In genomic region chr12:108002436-108003189, GRCm38 (mm10) we compare ENCODE assay signal across 9 mouse cellular contexts. TPM values are rescaled to one million over a fixed set of nuclear protein-coding genes. Genes with fewer than 3 reads are reported as not detected.
DNase-seq lines count a peak whose midpoint lies in the region; ATAC-seq and TF ChIP-seq lines count a peak whose summit lies in the region.
"Had no signal": no experiment of that assay in that cellular context is flagged by ENCODE, and none has a peak within 500 bp of the region (broad histone marks: within the 10 kb centered on the region; RNA-seq: fewer than 3 reads in every experiment).

No protein-coding gene starts in this region.

- H3K4me3 ChIP-seq in heart, embryonic 11.5 days (ENCODE audit: low read depth, low read length) = peak overlapping the region; percentile 80
- H3K4me3 ChIP-seq in ES-E14 (ENCODE audit: insufficient read depth in 1 of 2, low read depth in 1 of 2, low read length in 2 of 2, poor library complexity in 1 of 2, severe bottlenecking in 1 of 2) = peak overlapping the region; percentile 67 to 78
- H3K4me3 ChIP-seq in forebrain, embryonic 16.5 days (replicated peaks; ENCODE audit: low read length) = peak overlapping the region; percentile 81
- peak overlapping the region; percentile 46 for H3K4me3 ChIP-seq in liver, embryonic 16.5 days (ENCODE audit: low read depth, low read length)

- intact Hi-C loops in heart, postnatal 25 days (cut with DNase I) = no loop called here

- H3K36me3 ChIP-seq in heart, embryonic 11.5 days (ENCODE audit: control insufficient read depth, insufficient read depth, low read length) = no peaks in the 10 kb centered on the region
- H3K36me3 ChIP-seq in ES-E14 (ENCODE audit: control insufficient read depth, insufficient read depth, low read length, poor library complexity, severe bottlenecking) = no peaks in the 10 kb centered on the region
- H3K36me3 ChIP-seq in forebrain, embryonic 16.5 days (ENCODE audit: control insufficient read depth, insufficient read depth) = no peaks in the 10 kb centered on the region
- no peaks in the 10 kb centered on the region for H3K36me3 ChIP-seq in liver, embryonic 16.5 days (ENCODE audit: control insufficient read depth, insufficient read depth)

- in situ Hi-C loops in ES-E14 (cut with MboI; ENCODE audit: low sequenced_read_pairs in 2 of 2, unreplicated experiment in 2 of 2) = no loop called here

- H3K4me1 ChIP-seq in heart, embryonic 11.5 days (ENCODE audit: control insufficient read depth, insufficient read depth, low read length) = peaks cover 8% of the 10 kb centered on the region
- 0 out of 4 replicates have a peak, but pooled peaks cover 0 to 2% of the 10 kb centered on the region in 2 experiments for H3K4me1 ChIP-seq in ES-E14 (ENCODE audit: control insufficient read depth in 2 of 2, insufficient read depth in 2 of 2, low read length in 2 of 2, poor library complexity in 1 of 2)
- H3K4me1 ChIP-seq in forebrain, embryonic 16.5 days (replicated peaks; ENCODE audit: control insufficient read depth, insufficient read depth, low read length) = peaks cover 42% of the 10 kb centered on the region
- H3K4me1 ChIP-seq in liver, embryonic 16.5 days (ENCODE audit: control insufficient read depth, low read depth, low read length) = no peaks in the 10 kb centered on the region; the same call in none of the 2 replicates

- no peaks in the 10 kb centered on the region for H3K9me3 ChIP-seq in heart, embryonic 11.5 days (replicated peaks; ENCODE audit: control insufficient read depth, low read length)
- H3K9me3 ChIP-seq in ES-E14 (ENCODE audit: control insufficient read depth, insufficient read depth, low read depth, low read length) = no peaks in the 10 kb centered on the region
- H3K9me3 ChIP-seq in forebrain, embryonic 16.5 days (ENCODE audit: control insufficient read depth, low read length) = no peaks in the 10 kb centered on the region
- no peaks in the 10 kb centered on the region for H3K9me3 ChIP-seq in liver, embryonic 16.5 days (replicated peaks; ENCODE audit: control insufficient read depth, low read length)

- H3K27me3 ChIP-seq in heart, embryonic 11.5 days (ENCODE audit: control insufficient read depth, insufficient read depth, low read length) = peaks cover 51% of the 10 kb centered on the region
- H3K27me3 ChIP-seq in forebrain, embryonic 16.5 days (replicated peaks; ENCODE audit: control insufficient read depth, insufficient read depth, low read length) = no peaks in the 10 kb centered on the region
- H3K27me3 ChIP-seq in liver, embryonic 16.5 days (ENCODE audit: control insufficient read depth, insufficient read depth, low read depth, low read length) = peaks cover 88% of the 10 kb centered on the region

- H3K27ac ChIP-seq in heart, embryonic 11.5 days (ENCODE audit: low read depth, low read length) = no peak overlapping the region
- no peak overlapping the region for H3K27ac ChIP-seq in ES-E14 (ENCODE audit: insufficient read depth, low read depth, low read length, poor library complexity, severe bottlenecking)
- peak overlapping the region; percentile 100 for H3K27ac ChIP-seq in forebrain, embryonic 16.5 days (ENCODE audit: low read length)
- no peak overlapping the region for H3K27ac ChIP-seq in liver, embryonic 16.5 days (ENCODE audit: low read length)

- peak overlapping the region; percentile 78 for H3K9ac ChIP-seq in heart, embryonic 11.5 days (ENCODE audit: low read depth, low read length)
- peak overlapping the region; percentile 59 for H3K9ac ChIP-seq in ES-E14 (ENCODE audit: insufficient read depth, low read depth, low read length, poor library complexity, severe bottlenecking)
- peak overlapping the region; percentile 100 for H3K9ac ChIP-seq in forebrain, embryonic 16.5 days (replicated peaks; ENCODE audit: low read depth, low read length)
- no peak overlapping the region for H3K9ac ChIP-seq in liver, embryonic 16.5 days (ENCODE audit: low read depth, low read length)

- no peak for ATAC-seq in heart, embryonic 11.5 days (replicated peaks; ENCODE audit: insufficient number of reproducible peaks, low FRiP score, low TSS enrichment)
- ATAC-seq in forebrain, embryonic 16.5 days = no peak
- no peak for ATAC-seq in liver, embryonic 16.5 days (ENCODE audit: low read depth)

- DNase-seq in heart, postnatal 25 days (ENCODE audit: low spot score) = no peak
- no peak for DNase-seq in ES-E14 (ENCODE audit: low read depth, low spot score)
- peak; percentile 60 for DNase-seq in thymus, postnatal 0 days (ENCODE audit: low spot score)
- no peak for DNase-seq in left cerebral cortex, adult 18-20 months (ENCODE audit: low spot score in 2 of 2)
- DNase-seq in cerebellum, postnatal 36 days = no peak

- H3K4me2 ChIP-seq in heart, embryonic 11.5 days = peak overlapping the region; percentile 98
- peak overlapping the region; percentile 72 for H3K4me2 ChIP-seq in forebrain, embryonic 16.5 days (ENCODE audit: low read length)
- H3K4me2 ChIP-seq in liver, embryonic 16.5 days (ENCODE audit: low read depth, low read length) = peak overlapping the region; percentile 47

- under 1% methylated on average over 52 of the region's 78 CpGs for WGBS in heart, embryonic 11.5 days (ENCODE audit: insufficient replicate concordance)
- under 1% methylated on average over 55 of the region's 78 CpGs for WGBS in forebrain, embryonic 16.5 days
- under 1% methylated on average over 67 of the region's 78 CpGs for WGBS in liver, embryonic 16.5 days (ENCODE audit: insufficient replicate concordance)

TF ChIP-seq in ES-E14, 5 proteins besides CTCF, POLR2A, EP300 and RAD21:
- TF ChIP-seq HCFC1 (IDR thresholded peaks at IDR 0.05; ENCODE audit: borderline replicate concordance, insufficient read depth, low read length) = no peak

RNA-seq across cellular contexts. Expression of gene Bcl11b, which starts 0.8 kb away (rescaled TPM):
- polyA plus RNA-seq in heart, embryonic 11.5 days (2014; fragmentation: Nextera tagmentation; extraction: Ambion mirVana) = 1.7 and 3.5 TPM in 2 replicates
- total RNA-seq in heart, postnatal 25 days (2021) = 1 to 10 TPM; 1.1 to 1.6 TPM
- total RNA-seq in ES-E14 (2012; rRNA removed) = 0.85 and 1.2 TPM in 2 replicates
- polyA plus RNA-seq in forebrain, embryonic 16.5 days (2015; fragmentation: Nextera tagmentation; extraction: Ambion mirVana) = 81.4 and 87.9 TPM in 2 replicates
- polyA plus RNA-seq in liver, embryonic 16.5 days (2015; fragmentation: Nextera tagmentation; extraction: Ambion mirVana) = 0.02 and 0.09 TPM in 2 replicates
- polyA plus RNA-seq in thymus, postnatal 0 days (2015; fragmentation: Nextera tagmentation; extraction: Ambion mirVana) = 110 and 156 TPM in 2 replicates
- total RNA-seq in left cerebral cortex, adult 18-20 months (2021) = 10 to 100 TPM; 60.4 to 75.6 TPM
- total RNA-seq: MEL had no signal

Comparison
In these comparisons a context has a peak if more than half of its experiments do, and no peak if none do; other contexts are left out.
1. H3K4me2 ChIP-seq: peak in every context shown above with its lines; median percentile 98 in heart, embryonic 11.5 days; 72 in forebrain, embryonic 16.5 days; 47 in liver, embryonic 16.5 days.
2. RNA of gene Bcl11b, which starts 0.8 kb away (polyA plus RNA-seq): 110 to 156 TPM in thymus, postnatal 0 days and 81.4 to 87.9 TPM in forebrain, embryonic 16.5 days; 1.7 to 3.5 TPM in heart, embryonic 11.5 days and 0.02 to 0.09 TPM in liver, embryonic 16.5 days; every median in the first group is over 10 times any median in the second.
3. Peak in every context shown above with its lines, with median percentiles within 50 percentile points of each other: H3K4me3 ChIP-seq.